Mouse (Mus musculus) naive thymus-derived CD4-positive, alpha-beta T cell, adult 2 months (primary cell): Measurements from ENCODE around the gene Coch.
"Not testable (repeated sequence)": the region's sequence is repeated elsewhere in the genome, so short reads cannot be mapped to it uniquely, and the experiment has no call there.

Experiments used
- DNase-seq: peaks from one replicate; pipeline ENCODE4 v3.0.0-alpha.2; 2011; ENCODE audit warnings: low read depth

Coch gene

GRCm38 (mm10) chr12:51641871-51642270 lies 48.7 kb downstream of the Coch start:
- peak; percentile 54 for DNase-seq

- not testable (repeated sequence) for DNase-seq
These were observed 56.3 kb downstream of the Coch start for GRCm38 (mm10) chr12:51649401-51649800.
